Mouse (Mus musculus): ENCODE measurements around the gene Camta1. TPM values are rescaled to one million over a fixed set of nuclear protein-coding genes. Genes with fewer than 3 reads are reported as not detected.
"Not testable (repeated sequence)": the region's sequence is repeated elsewhere in the genome, so short reads cannot be mapped to it uniquely, and the experiment has no call there.

Gene Camta1
- polyA plus RNA-seq, 1 experiment from 2014 or later, result 140 TPM

DNA sequence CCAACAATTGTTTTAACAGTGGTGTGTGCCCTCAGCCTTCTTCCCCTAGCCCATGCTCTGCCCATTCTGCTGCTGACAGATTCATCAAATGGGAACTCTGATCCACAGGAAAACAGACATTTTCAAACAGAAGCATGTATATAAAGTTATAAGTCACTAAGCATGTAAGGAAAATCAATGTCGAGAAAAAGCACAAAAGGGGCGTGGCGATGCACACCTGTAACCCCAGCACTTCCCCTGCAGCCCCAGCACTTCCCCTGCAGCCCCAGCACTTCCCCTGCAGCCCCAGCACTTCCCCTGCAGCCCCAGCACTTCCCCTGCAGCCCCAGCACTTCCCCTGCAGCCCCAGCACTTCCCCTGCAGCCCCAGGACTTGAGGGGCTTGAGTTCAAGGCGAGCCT is 987.3 kb downstream of the Camta1 start:
- H3K4me1 ChIP-seq (replicated peaks; ENCODE audit: control insufficient read depth, insufficient read depth, low read length); H3K9ac ChIP-seq (ENCODE audit: low read length); DNase-seq (ENCODE audit: low spot score); ATAC-seq (replicated peaks; ENCODE audit: low FRiP score); H3K4me3 ChIP-seq (ENCODE audit: low read depth, low read length); H3K36me3 ChIP-seq (ENCODE audit: control insufficient read depth, insufficient read depth, low read length); H3K27me3 ChIP-seq (ENCODE audit: control insufficient read depth, insufficient read depth, low read length); H3K4me2 ChIP-seq (ENCODE audit: low read depth, low read length, severe bottlenecking); H3K27ac ChIP-seq (ENCODE audit: low read depth, low read length): not testable (repeated sequence)
- WGBS, result 73% methylated on average over 4 of the region's 4 CpGs
- peaks cover 12% of the 10 kb centered on the region; the same call in 1 of the 2 replicates for H3K9me3 ChIP-seq (ENCODE audit: control insufficient read depth, low read length)

DNA sequence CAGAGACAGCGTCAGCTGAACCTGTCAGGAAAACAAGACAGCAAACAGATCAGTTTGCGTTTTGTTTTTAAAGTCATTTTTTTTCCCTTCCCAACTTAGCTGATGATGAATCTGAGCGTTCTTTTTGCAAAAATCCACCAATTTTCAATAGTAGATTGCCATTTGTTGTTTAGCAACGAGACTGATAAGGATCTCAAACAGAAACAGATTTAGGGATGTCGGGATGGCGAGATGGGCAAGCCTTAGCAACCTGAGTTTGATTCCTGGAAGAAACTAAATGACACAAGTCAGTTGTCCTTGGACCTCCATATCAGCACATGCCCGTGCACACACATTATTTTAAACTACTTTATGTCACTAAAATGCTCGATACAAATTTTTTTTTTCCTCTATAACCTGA is 989.0 kb downstream of the Camta1 start:
- ATAC-seq (replicated peaks; ENCODE audit: low FRiP score) (no peak), DNase-seq (ENCODE audit: low spot score) (no peak)
- H3K4me2 ChIP-seq (ENCODE audit: low read depth, low read length, severe bottlenecking), result no peak overlapping the region
- H3K9ac ChIP-seq (ENCODE audit: low read length), result no peak overlapping the region
- H3K27ac ChIP-seq (ENCODE audit: low read depth, low read length), result no peak overlapping the region
- no peaks in the 10 kb centered on the region for H3K27me3 ChIP-seq (ENCODE audit: control insufficient read depth, insufficient read depth, low read length)
- no peak overlapping the region for H3K4me3 ChIP-seq (ENCODE audit: low read depth, low read length)
- 0 out of 2 replicates have a peak, but pooled peaks cover 2% of the 10 kb centered on the region for H3K4me1 ChIP-seq (replicated peaks; ENCODE audit: control insufficient read depth, insufficient read depth, low read length)
- 87% methylated on average over 8 of the region's 8 CpGs for WGBS
- no peaks in the 10 kb centered on the region for H3K9me3 ChIP-seq (ENCODE audit: control insufficient read depth, low read length)
- H3K36me3 ChIP-seq (ENCODE audit: control insufficient read depth, insufficient read depth, low read length), result no peaks in the 10 kb centered on the region

DNA sequence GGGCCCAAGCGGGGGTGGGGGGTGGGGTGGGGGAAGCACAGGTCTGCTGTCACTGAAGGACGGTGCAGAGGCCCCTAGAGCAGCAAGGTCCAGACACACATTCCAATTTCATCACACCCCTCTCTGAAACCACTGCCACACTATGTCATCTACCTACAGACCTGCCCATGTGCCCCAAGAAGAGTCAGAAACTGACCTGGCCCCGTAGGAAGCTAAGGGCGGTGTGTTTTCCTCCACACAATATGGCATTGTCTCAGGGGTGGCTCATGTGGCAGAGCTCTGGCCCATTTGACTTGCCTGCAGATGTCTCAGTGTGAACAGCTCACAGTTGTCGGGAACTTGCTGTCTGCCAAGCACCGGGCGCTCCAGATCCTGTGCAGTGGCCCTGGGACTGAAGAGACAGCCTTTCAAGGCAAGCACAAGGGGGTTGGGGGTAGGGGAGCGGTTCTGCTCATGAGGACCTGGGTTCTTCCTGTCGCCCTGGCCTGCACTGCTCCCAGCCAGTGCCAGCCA is 989.5 kb downstream of the Camta1 start:
- H3K27ac ChIP-seq (ENCODE audit: low read depth, low read length), result no peak overlapping the region
- ATAC-seq (replicated peaks; ENCODE audit: low FRiP score), result no peak
- no peak for DNase-seq (ENCODE audit: low spot score)
- no peak overlapping the region for H3K4me3 ChIP-seq (ENCODE audit: low read depth, low read length)
- H3K9ac ChIP-seq (ENCODE audit: low read length), result no peak overlapping the region
- 0 out of 2 replicates have a peak, but pooled peaks cover 2% of the 10 kb centered on the region for H3K4me1 ChIP-seq (replicated peaks; ENCODE audit: control insufficient read depth, insufficient read depth, low read length)
- H3K36me3 ChIP-seq (ENCODE audit: control insufficient read depth, insufficient read depth, low read length), result no peaks in the 10 kb centered on the region
- H3K27me3 ChIP-seq (ENCODE audit: control insufficient read depth, insufficient read depth, low read length), result no peaks in the 10 kb centered on the region
- 54% methylated on average over 9 of the region's 9 CpGs for WGBS
- no peaks in the 10 kb centered on the region for H3K9me3 ChIP-seq (ENCODE audit: control insufficient read depth, low read length)
- H3K4me2 ChIP-seq (ENCODE audit: low read depth, low read length, severe bottlenecking), result no peak overlapping the region

DNA sequence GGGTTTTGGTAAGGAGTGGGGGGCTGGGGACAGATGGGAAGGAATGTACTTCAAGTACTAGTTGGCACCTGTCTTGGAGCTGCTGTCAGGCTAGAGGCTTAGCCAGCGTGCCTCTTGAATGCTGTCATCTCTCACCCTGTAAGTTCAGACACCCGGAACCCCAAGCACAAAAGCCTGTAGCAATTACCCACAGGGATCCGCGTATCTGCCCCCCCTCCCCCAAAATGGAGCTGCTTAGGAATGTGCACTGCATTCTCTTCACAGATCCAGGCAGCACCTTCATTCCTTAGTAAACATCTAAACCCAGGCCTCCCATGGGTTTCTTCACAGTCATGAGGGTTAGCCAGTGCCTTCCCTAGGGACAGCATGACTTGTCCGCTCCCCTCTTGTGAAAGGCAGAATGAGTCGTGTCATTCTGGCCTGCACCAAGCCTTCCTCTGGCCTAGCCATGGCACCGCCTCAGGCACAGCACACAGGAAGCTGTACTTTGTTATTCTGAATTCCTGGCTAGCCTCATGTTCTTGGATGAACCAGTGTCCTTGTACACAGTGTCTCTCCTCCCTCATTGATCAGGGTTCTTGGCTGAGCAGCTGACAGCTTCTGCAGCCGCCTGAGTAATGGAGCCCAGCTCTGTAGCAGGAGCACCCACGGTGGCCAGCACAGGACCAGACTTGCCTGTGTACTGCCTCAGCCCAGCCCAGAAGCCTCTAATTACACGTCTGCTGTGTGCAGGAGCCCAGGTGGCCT is 990.1 kb downstream of the Camta1 start:
- no peak overlapping the region for H3K4me2 ChIP-seq (ENCODE audit: low read depth, low read length, severe bottlenecking)
- WGBS, result 37% methylated on average over 10 of the region's 10 CpGs
- no peak overlapping the region for H3K4me3 ChIP-seq (ENCODE audit: low read depth, low read length)
- ATAC-seq (replicated peaks; ENCODE audit: low FRiP score), result no peak
- H3K4me1 ChIP-seq (replicated peaks; ENCODE audit: control insufficient read depth, insufficient read depth, low read length), result 0 out of 2 replicates have a peak, but pooled peaks cover 2% of the 10 kb centered on the region
- H3K36me3 ChIP-seq (ENCODE audit: control insufficient read depth, insufficient read depth, low read length), result no peaks in the 10 kb centered on the region; the same call in 1 of the 2 replicates
- no peak for DNase-seq (ENCODE audit: low spot score)
- no peak overlapping the region for H3K27ac ChIP-seq (ENCODE audit: low read depth, low read length)
- no peaks in the 10 kb centered on the region for H3K27me3 ChIP-seq (ENCODE audit: control insufficient read depth, insufficient read depth, low read length)
- no peaks in the 10 kb centered on the region for H3K9me3 ChIP-seq (ENCODE audit: control insufficient read depth, low read length)
- H3K9ac ChIP-seq (ENCODE audit: low read length), result no peak overlapping the region

DNA sequence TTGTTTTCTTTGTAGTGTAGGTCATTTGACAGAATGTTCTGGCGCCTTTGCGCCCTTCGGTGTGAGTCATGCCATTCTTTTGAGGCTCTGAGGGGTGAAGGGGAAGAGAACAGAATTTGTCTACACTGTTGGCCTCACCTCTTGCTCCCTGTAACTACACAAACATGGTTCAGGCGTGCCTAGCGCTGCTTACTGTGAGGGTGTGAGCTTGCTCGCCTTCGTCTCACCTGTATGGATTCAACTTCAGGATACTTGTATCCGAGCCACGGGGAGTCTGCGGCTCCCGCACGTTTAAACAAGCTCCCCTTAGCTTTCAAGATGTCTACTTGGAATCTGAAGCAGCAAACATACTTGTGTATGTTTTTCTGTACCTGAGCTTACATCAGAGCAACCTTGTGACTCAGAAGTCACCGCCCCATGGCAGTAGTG is 990.7 kb downstream of the Camta1 start:
- no peaks in the 10 kb centered on the region for H3K9me3 ChIP-seq (ENCODE audit: control insufficient read depth, low read length)
- H3K27me3 ChIP-seq (ENCODE audit: control insufficient read depth, insufficient read depth, low read length), result no peaks in the 10 kb centered on the region
- DNase-seq (ENCODE audit: low spot score) (no peak), ATAC-seq (replicated peaks; ENCODE audit: low FRiP score) (no peak)
- no peak overlapping the region for H3K9ac ChIP-seq (ENCODE audit: low read length)
- no peak overlapping the region for H3K4me2 ChIP-seq (ENCODE audit: low read depth, low read length, severe bottlenecking)
- 0 out of 2 replicates have a peak, but pooled peaks cover 2% of the 10 kb centered on the region for H3K4me1 ChIP-seq (replicated peaks; ENCODE audit: control insufficient read depth, insufficient read depth, low read length)
- H3K36me3 ChIP-seq (ENCODE audit: control insufficient read depth, insufficient read depth, low read length), result no peaks in the 10 kb centered on the region; the same call in none of the 2 replicates
- 89% methylated on average over 13 of the region's 13 CpGs for WGBS
- H3K4me3 ChIP-seq (ENCODE audit: low read depth, low read length), result no peak overlapping the region
- no peak overlapping the region for H3K27ac ChIP-seq (ENCODE audit: low read depth, low read length)

DNA sequence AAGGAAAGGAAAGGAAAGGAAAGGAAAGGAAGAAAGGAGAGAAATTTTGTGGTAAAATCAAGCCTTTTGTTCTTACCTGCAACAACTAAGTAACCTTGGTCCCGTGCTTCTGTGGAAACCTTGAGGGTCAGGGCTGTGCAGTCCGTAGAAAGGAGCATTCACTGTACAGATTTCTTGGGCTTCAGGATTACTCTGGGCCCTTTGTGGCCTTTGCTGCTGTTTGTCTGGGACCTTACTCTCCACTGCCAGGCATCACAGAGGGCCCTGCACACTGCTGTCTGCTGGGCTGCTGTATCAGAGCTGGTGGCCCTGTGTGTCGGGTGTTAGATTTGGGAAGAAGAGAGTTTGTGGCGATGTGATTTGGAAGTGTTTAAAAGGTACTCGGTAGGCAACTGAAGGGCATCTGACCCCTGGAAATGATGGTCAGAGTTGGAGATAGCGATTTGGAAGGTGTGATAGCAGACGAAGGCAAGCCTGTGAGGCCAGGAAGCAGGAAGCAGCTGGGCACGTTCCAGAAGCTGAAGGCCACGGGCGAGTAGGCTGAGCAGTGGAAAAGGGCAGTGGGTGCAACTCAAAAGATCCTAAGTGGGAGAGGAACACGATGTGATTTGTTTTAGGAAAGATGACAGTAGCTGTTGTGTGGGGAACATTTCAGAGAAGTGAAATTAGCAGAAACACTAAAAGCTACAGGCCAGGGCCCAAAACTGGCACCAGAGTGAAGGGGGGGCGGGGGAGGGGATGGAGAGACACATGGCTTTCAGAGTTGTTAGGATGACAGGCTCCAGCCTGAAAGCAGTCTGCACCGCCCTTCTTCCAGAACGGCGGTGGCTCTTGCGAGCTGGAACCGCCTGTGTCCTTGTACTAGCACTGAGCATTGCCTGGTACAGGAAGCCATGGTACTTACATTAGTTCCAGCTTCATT is 992.1 kb downstream of the Camta1 start:
- Histone ChIP-seq H3K4me1 (replicated peaks; ENCODE audit: control insufficient read depth, insufficient read depth, low read length) (0 out of 2 replicates have a peak, but pooled peaks cover 2% of the 10 kb centered on the region), H3K4me2 (ENCODE audit: low read depth, low read length, severe bottlenecking) (no peak overlapping the region), H3K27ac (ENCODE audit: low read depth, low read length) (no peak overlapping the region), H3K36me3 (ENCODE audit: control insufficient read depth, insufficient read depth, low read length) (no peaks in the 10 kb centered on the region; the same call in none of the 2 replicates), H3K9me3 (ENCODE audit: control insufficient read depth, low read length) (no peaks in the 10 kb centered on the region), H3K4me3 (ENCODE audit: low read depth, low read length) (no peak overlapping the region), H3K27me3 (ENCODE audit: control insufficient read depth, insufficient read depth, low read length) (no peaks in the 10 kb centered on the region), H3K9ac (ENCODE audit: low read length) (no peak overlapping the region)
- 80% methylated on average over 17 of the region's 17 CpGs for WGBS
- ATAC-seq (replicated peaks; ENCODE audit: low FRiP score) (no peak), DNase-seq (ENCODE audit: low spot score) (no peak)

DNA sequence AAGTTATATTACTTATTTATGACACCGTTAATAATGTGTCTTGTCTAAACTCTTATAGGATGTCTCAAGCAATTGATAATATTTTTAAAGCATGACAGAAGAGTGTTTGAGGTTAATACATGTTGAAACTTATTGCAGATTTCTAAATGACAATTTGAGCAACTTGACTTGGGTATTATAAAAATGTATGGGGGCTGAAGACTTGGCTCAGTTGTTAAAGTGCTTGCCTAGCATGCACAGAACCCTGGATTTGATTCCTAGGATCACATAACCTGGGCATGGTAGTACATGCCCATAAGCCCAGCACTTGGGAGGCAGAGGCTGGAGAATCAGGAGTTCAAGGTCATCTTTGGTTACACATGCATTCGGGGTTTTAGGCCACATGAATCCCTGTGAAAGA is 992.8 kb downstream of the Camta1 start:
- H3K9me3 ChIP-seq (ENCODE audit: control insufficient read depth, low read length), result no peaks in the 10 kb centered on the region
- H3K36me3 ChIP-seq (ENCODE audit: control insufficient read depth, insufficient read depth, low read length), result no peaks in the 10 kb centered on the region; the same call in none of the 2 replicates
- H3K27ac ChIP-seq (ENCODE audit: low read depth, low read length), result no peak overlapping the region
- no peak overlapping the region for H3K4me3 ChIP-seq (ENCODE audit: low read depth, low read length)
- WGBS, result 87% methylated on average over 2 of the region's 2 CpGs
- H3K4me1 ChIP-seq (replicated peaks; ENCODE audit: control insufficient read depth, insufficient read depth, low read length), result 0 out of 2 replicates have a peak, but pooled peaks cover 2% of the 10 kb centered on the region
- DNase-seq (ENCODE audit: low spot score) (no peak), ATAC-seq (replicated peaks; ENCODE audit: low FRiP score) (no peak)
- H3K4me2 ChIP-seq (ENCODE audit: low read depth, low read length, severe bottlenecking), result no peak overlapping the region
- H3K27me3 ChIP-seq (ENCODE audit: control insufficient read depth, insufficient read depth, low read length), result no peaks in the 10 kb centered on the region
- H3K9ac ChIP-seq (ENCODE audit: low read length), result no peak overlapping the region

DNA sequence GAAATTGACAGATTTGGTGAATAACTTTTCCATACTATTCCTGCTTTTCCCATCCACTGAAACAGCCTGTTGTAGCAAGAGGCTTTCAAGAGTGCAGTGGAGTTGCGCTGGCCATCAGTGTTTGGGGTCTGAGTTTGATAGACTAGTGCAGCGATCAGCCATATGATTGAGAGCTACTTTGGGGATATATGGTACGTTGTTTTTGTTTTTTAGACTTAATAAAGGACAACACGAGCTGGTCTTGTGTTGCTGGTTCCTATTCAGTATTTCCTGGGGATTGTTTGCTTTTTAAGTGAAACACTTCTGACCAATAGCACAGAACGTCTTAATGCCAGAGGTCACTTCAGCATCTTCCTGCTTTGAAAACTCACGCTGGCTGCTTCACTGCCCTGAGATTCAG is 993.5 kb downstream of the Camta1 start:
- ATAC-seq (replicated peaks; ENCODE audit: low FRiP score), result no peak
- H3K36me3 ChIP-seq (ENCODE audit: control insufficient read depth, insufficient read depth, low read length), result no peaks in the 10 kb centered on the region; the same call in none of the 2 replicates

More for the DNA sequence above, 993.5 kb downstream of the Camta1 start:
- WGBS, result 87% methylated on average over 6 of the region's 6 CpGs
- Histone ChIP-seq H3K4me3 (ENCODE audit: low read depth, low read length) (no peak overlapping the region), H3K27ac (ENCODE audit: low read depth, low read length) (no peak overlapping the region), H3K27me3 (ENCODE audit: control insufficient read depth, insufficient read depth, low read length) (no peaks in the 10 kb centered on the region), H3K4me2 (ENCODE audit: low read depth, low read length, severe bottlenecking) (no peak overlapping the region), H3K9me3 (ENCODE audit: control insufficient read depth, low read length) (no peaks in the 10 kb centered on the region), H3K4me1 (replicated peaks; ENCODE audit: control insufficient read depth, insufficient read depth, low read length) (0 out of 2 replicates have a peak, but pooled peaks cover 2% of the 10 kb centered on the region), H3K9ac (ENCODE audit: low read length) (no peak overlapping the region)
- DNase-seq (ENCODE audit: low spot score), result no peak

All from forebrain, embryonic 11.5 days (tissue).